Comparison of ENCODE assay signal across 9 mouse cellular contexts in the genomic region with DNA sequence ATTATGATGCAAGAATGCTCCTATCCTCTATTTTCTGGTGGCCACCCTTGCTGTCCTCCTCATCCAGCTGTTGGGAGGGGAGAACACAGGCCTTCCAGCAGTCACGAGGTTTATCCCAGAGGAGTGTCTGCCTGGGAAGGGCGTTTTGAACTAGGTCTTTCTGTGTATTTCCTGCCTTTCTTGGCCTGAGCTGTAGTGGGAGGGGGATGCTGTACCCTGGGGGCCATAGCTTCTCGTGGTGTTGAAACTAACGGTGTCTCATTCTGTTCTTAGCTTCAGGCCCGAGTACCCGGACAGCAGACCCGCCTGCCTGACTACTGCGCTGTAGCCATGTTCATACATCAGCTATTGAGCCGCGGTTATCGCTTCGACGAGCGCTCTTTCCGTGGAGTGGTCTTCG. TPM values are rescaled to one million over a fixed set of nuclear protein-coding genes. Genes with fewer than 3 reads are reported as not detected.
DNase-seq lines count a peak whose midpoint lies in the region; ATAC-seq and TF ChIP-seq lines count a peak whose summit lies in the region.
"Had no signal": no experiment of that assay in that cellular context is flagged by ENCODE, and none has a peak within 500 bp of the region (broad histone marks: within the 10 kb centered on the region; RNA-seq: fewer than 3 reads in every experiment).

No protein-coding gene starts in this region.

- ATAC-seq in forebrain, embryonic 14.5 days: no peak
- no peak for ATAC-seq in midbrain, embryonic 13.5 days

- TF ChIP-seq CTCF in cerebellum, adult 2 months (IDR thresholded peaks at IDR 0.05; ENCODE audit: borderline replicate concordance, insufficient read depth, low read depth, low read length): no peak

- DNase-seq in cerebellum, adult 2 months: no peak
- DNase-seq in cerebellum, postnatal 4 days (ENCODE audit: low spot score in 2 of 2): no peak
- no peak for DNase-seq in forebrain, embryonic 14.5 days (ENCODE audit: low spot score)
- DNase-seq in heart, postnatal 14 days: peak; percentile 62 to 65
- DNase-seq in embryo, embryonic 9.5 days (ENCODE audit: extremely low spot score): no peak
- no peak for DNase-seq in spleen, adult 18-20 months
- no peak for DNase-seq in left cerebral cortex, adult 9 months (ENCODE audit: low spot score in 2 of 2)

- no peak overlapping the region for H3K27ac ChIP-seq in cerebellum, adult 2 months (ENCODE audit: insufficient read depth, low read length)
- H3K27ac ChIP-seq in forebrain, embryonic 14.5 days (ENCODE audit: low read depth, low read length): no peak overlapping the region
- H3K27ac ChIP-seq in midbrain, embryonic 13.5 days: no peak overlapping the region

- WGBS in cerebellum, adult 2 months: 32% methylated on average over 16 of the region's 16 CpGs
- 21% methylated on average over 16 of the region's 16 CpGs for WGBS in forebrain, embryonic 14.5 days
- WGBS in midbrain, embryonic 13.5 days: 24% methylated on average over 16 of the region's 16 CpGs

- H3K27me3 ChIP-seq in cerebellum, adult 2 months (ENCODE audit: control insufficient read depth, insufficient read depth, low read length): no peaks in the 10 kb centered on the region
- peaks cover 45% of the 10 kb centered on the region for H3K27me3 ChIP-seq in forebrain, embryonic 14.5 days (replicated peaks; ENCODE audit: control insufficient read depth, insufficient read depth, low read length)
- H3K27me3 ChIP-seq in midbrain, embryonic 13.5 days: peaks cover 62% of the 10 kb centered on the region

- peak overlapping the region; percentile 45 for H3K4me3 ChIP-seq in cerebellum, adult 2 months (replicated peaks; ENCODE audit: insufficient read depth, low read depth, low read length)
- H3K4me3 ChIP-seq in forebrain, embryonic 14.5 days (ENCODE audit: low read depth, low read length): peak overlapping the region; percentile 26
- peak overlapping the region; percentile 24 for H3K4me3 ChIP-seq in midbrain, embryonic 13.5 days (replicated peaks)

- no peaks in the 10 kb centered on the region for H3K9me3 ChIP-seq in forebrain, embryonic 14.5 days (replicated peaks; ENCODE audit: control insufficient read depth, low read length)
- no peaks in the 10 kb centered on the region for H3K9me3 ChIP-seq in midbrain, embryonic 13.5 days

- H3K4me1 ChIP-seq in cerebellum, adult 2 months (ENCODE audit: control insufficient read depth, insufficient read depth, low read length): peaks cover 28% of the 10 kb centered on the region
- H3K4me1 ChIP-seq in forebrain, embryonic 14.5 days (ENCODE audit: control insufficient read depth, insufficient read depth, low read length): peaks cover 14% of the 10 kb centered on the region
- H3K4me1 ChIP-seq in midbrain, embryonic 13.5 days (replicated peaks): peaks cover 38% of the 10 kb centered on the region

- intact Hi-C loops in heart, postnatal 14 days (cut with DNase I): loop anchor here (5.0 kb wide), 1 partner anchor 33 kb away; the partner anchor contains the start of gene Uap1l1

- H3K9ac ChIP-seq in forebrain, embryonic 14.5 days (ENCODE audit: low read length): peak overlapping the region; percentile 54
- H3K9ac ChIP-seq in midbrain, embryonic 13.5 days (replicated peaks): 0 out of 2 replicates have a peak overlapping the region, but pooled peaks have one; percentile 21

- H3K36me3 ChIP-seq in forebrain, embryonic 14.5 days (ENCODE audit: control insufficient read depth, insufficient read depth, low read length): no peaks in the 10 kb centered on the region
- peaks cover 5% of the 10 kb centered on the region; the same call in 1 of the 2 replicates for H3K36me3 ChIP-seq in midbrain, embryonic 13.5 days

- TF ChIP-seq POLR2A in cerebellum, adult 2 months (IDR thresholded peaks at IDR 0.05; ENCODE audit: borderline replicate concordance, insufficient read depth, low read length): no peak

- peak overlapping the region; percentile 54 for H3K4me2 ChIP-seq in forebrain, embryonic 14.5 days (ENCODE audit: low read length)
- H3K4me2 ChIP-seq in midbrain, embryonic 13.5 days (replicated peaks): peak overlapping the region; percentile 49

RNA-seq across cellular contexts. Expression of gene Npdc1, which starts 1.1 kb away (rescaled TPM):
- polyA plus RNA-seq in cerebellum, adult 2 months (2012; rRNA removed): 502 and 505 TPM in 2 replicates
- polyA plus RNA-seq in forebrain, embryonic 14.5 days (2014; fragmentation: Nextera tagmentation; extraction: Ambion mirVana): 263 and 331 TPM in 2 replicates
- total RNA-seq in heart, postnatal 14 days (2021): 10 to 100 TPM; 33.8 to 37.1 TPM
- 380 and 389 TPM in 2 replicates for polyA plus RNA-seq in midbrain, embryonic 13.5 days (2015; fragmentation: Nextera tagmentation; extraction: Ambion mirVana)

RNA-seq across cellular contexts. Expression of gene Entpd2, which starts 4.6 kb away (rescaled TPM):
- polyA plus RNA-seq in cerebellum, adult 2 months (2012; rRNA removed): 12.3 and 12.5 TPM in 2 replicates
- polyA plus RNA-seq in forebrain, embryonic 14.5 days (2014; fragmentation: Nextera tagmentation; extraction: Ambion mirVana): 1.9 and 2.5 TPM in 2 replicates
- 10 to 100 TPM; 16.1 to 17.0 TPM for total RNA-seq in heart, postnatal 14 days (2021)
- 0.62 and 1.0 TPM in 2 replicates for polyA plus RNA-seq in midbrain, embryonic 13.5 days (2015; fragmentation: Nextera tagmentation; extraction: Ambion mirVana)

RNA-seq across cellular contexts. Expression of gene Fut7, which starts 22.8 kb away (rescaled TPM):
- polyA plus RNA-seq in cerebellum, adult 2 months (2012; rRNA removed): 0.51 and 0.71 TPM in 2 replicates
- 0.21 TPM in 1 of 2 replicates, not detected in the other for polyA plus RNA-seq in forebrain, embryonic 14.5 days (2014; fragmentation: Nextera tagmentation; extraction: Ambion mirVana)
- total RNA-seq in heart, postnatal 14 days (2021): not detected
- 0.49 TPM in 1 of 2 replicates, not detected in the other for polyA plus RNA-seq in midbrain, embryonic 13.5 days (2015; fragmentation: Nextera tagmentation; extraction: Ambion mirVana)
- total RNA-seq: liver, adult 2 months had no signal

RNA-seq across cellular contexts. Expression of gene Sapcd2, which starts 28.2 kb away (rescaled TPM):
- 4.4 and 4.7 TPM in 2 replicates for polyA plus RNA-seq in cerebellum, adult 2 months (2012; rRNA removed)
- 27.8 and 28.9 TPM in 2 replicates for polyA plus RNA-seq in forebrain, embryonic 14.5 days (2014; fragmentation: Nextera tagmentation; extraction: Ambion mirVana)
- 1 to 10 TPM in 1 of 2 experiments, under 1 TPM in 1; 0.88 to 1.5 TPM for total RNA-seq in heart, postnatal 14 days (2021)
- 23.1 and 25.5 TPM in 2 replicates for polyA plus RNA-seq in midbrain, embryonic 13.5 days (2015; fragmentation: Nextera tagmentation; extraction: Ambion mirVana)
- total RNA-seq: liver, adult 2 months had no signal
- polyA plus RNA-seq: liver, adult 2 months had no signal

RNA-seq across cellular contexts. Expression of gene Abca2, which starts 28.2 kb away (rescaled TPM):
- 285 and 294 TPM in 2 replicates for polyA plus RNA-seq in cerebellum, adult 2 months (2012; rRNA removed)
- polyA plus RNA-seq in forebrain, embryonic 14.5 days (2014; fragmentation: Nextera tagmentation; extraction: Ambion mirVana): 6.7 and 11.9 TPM in 2 replicates
- total RNA-seq in heart, postnatal 14 days (2021): 10 to 100 TPM; 22.0 to 24.4 TPM
- polyA plus RNA-seq in midbrain, embryonic 13.5 days (2015; fragmentation: Nextera tagmentation; extraction: Ambion mirVana): 10.2 and 11.1 TPM in 2 replicates

Comparison
In these comparisons a context has a peak if more than half of its experiments do, and no peak if none do; other contexts are left out.
1. DNase-seq: peak in heart, postnatal 14 days (2 of 2); none in cerebellum, adult 2 months (0 of 2), cerebellum, postnatal 4 days (0 of 2), forebrain, embryonic 14.5 days (single experiment), embryo, embryonic 9.5 days (single experiment), spleen, adult 18-20 months (0 of 2) and left cerebral cortex, adult 9 months (0 of 2).
2. Peak in every context shown above with its lines, with median percentiles within 50 percentile points of each other: H3K4me3 ChIP-seq.